Mouse (Mus musculus): ENCODE results near the gene Zfp566.

Zfp566 gene

DNA sequence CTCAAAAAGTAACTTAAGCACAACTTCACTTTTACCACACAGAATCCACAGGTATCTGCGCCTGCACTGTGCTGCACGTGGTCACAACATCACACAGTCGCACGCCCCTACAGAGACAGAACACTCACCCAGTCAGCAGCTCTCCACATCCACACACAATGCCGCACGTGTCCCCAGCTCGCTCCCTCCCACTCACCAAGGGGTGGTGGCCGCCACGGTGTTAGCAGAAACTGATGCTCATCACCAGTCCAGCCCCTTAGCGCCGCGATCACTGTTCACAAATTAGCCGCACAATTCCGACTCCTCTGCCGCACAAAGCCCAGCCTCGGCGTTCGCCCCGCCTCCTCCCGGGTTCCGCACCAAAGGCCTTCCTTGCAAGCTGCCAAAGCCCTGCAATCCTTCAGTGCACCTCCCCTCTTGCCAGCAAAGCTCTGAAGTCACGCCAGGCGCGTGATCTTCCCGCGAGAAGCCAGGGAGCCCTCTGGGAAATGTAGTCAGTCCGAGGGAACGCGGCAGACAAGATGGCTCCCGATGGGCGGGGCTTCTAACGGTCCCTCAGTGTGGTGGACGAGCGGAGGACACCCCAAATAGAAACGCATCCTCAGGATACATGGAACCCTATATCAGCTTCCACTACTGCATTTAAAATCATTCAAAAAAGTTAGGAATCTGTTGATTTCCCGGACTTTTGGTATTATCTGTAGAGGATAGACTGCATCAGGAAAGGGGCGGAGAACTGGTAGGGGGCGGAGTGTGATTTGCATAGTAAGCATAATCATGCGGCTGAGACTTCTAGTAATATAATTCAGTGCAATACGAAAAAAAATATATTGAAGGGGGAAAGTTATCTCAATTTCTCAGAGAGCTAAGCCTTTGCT is at the start of gene Zfp566, which contains the start of gene Gm26920:
Gene Zfp566 (minus strand): TSS at position 436 of the 878 bp plus-strand sequence.
Gene Gm26920 (minus strand): TSS at position 319 of the 878 bp plus-strand sequence.
- WGBS = under 1% methylated on average over 40 of the region's 40 CpGs

GRCm38 (mm10) chr7:30136826-30137225 is 46.5 kb upstream of the Zfp566 start:
- WGBS = 69% methylated on average over 10 of the region's 10 CpGs

DNA sequence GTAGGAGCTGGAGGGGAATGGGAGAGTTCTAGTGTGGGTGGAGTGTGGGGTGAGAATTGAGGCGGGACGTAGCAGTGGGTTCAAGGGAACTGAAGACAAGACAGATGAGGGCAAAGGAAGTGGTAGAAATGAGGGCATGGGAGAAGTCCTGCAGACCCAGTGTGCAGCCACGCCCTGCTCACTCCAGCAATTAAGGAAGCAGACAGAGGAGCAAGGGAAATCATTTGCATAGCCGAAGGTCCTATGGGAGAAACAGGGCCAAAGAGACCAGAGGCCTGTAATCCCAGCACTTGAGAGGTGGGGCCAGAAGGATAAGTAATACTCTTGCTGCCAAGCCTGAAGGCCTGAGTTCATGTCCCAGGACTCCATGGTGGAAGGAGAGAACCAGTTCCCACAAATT is 42.1 kb upstream of the Zfp566 start:
- WGBS = 95% methylated on average over 4 of the region's 4 CpGs

GRCm38 (mm10) chr7:30129900-30130299 is 39.6 kb upstream of the Zfp566 start:
- 93% methylated on average over 8 of the region's 8 CpGs for WGBS

- 1% methylated on average over 15 of the region's 15 CpGs for WGBS
Measured at GRCm38 (mm10) chr7:30122188-30122530, 31.8 kb upstream of the Zfp566 start.

DNA sequence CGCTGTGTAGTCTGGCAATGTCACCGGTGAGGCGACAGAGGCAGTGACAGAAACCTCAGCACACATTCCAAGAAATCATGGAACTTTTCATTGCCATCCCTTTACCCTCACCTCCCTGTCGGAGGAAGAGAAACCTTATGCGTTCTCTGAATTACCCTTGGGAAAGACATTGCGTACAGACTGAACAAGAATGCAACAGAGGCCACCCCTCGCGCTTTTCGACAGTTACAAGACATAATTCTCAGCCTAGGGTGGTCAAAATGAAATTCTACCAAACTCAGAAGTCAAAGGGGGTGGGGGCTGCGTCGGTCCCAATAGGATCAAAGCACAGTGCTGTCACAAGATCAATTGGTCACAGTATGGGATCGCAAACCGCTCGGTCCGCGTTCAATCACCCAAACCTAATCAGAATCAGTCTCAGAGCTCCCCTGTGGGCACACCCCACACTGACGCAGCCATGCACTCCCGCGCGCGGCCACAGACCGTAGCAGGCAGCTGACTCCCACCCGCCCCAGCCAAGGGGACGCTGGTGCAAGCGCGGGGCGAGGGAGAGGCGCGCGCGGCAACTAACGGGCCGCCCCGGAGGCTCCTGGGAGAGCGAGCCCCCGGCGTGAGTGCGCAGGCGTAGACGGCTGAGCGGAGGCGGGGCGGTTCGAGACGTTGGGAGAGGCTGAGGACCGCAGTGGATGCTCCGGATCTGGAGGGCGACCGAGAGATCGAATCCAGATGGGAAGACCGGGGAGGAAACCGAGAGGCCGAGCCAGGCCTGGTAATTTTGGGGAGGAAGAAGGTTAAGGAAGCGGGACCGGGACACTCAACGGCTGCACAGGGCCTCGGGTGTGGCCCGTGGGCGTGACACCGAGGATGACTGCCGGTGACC is 31.2 kb upstream of the Zfp566 start, which contains the start of gene Zfp382:
Gene Zfp382 (plus strand): TSS at position 635 of the 880 bp plus-strand sequence.
- under 1% methylated on average over 61 of the region's 61 CpGs for WGBS

GRCm38 (mm10) chr7:30117935-30118334 is 27.6 kb upstream of the Zfp566 start:
- WGBS = 90% methylated on average over 12 of the region's 12 CpGs

DNA sequence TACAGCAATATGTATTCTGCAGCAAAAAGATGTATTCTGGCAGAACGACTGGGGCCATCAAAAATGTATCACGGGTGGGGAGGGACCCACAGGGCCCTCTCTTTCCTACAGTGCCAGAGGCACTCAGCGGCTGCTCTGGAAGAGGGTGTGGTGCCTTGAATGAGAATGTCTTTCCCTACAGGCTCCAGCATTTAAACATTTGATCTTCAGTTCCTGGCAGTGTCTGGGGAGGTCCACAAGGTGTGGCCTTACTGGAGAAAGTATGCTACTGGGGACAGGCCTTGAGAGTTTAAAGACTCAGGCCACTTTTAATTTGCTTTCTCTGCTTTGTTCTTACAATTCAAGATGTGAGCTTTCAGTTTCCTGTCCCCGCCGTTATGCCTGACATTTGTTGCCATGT is 25.7 kb upstream of the Zfp566 start:
- WGBS = 90% methylated on average over 5 of the region's 5 CpGs

GRCm38 (mm10) chr7:30099297-30099696 is 9.0 kb upstream of the Zfp566 start:
- WGBS = 37% methylated on average over 13 of the region's 13 CpGs

DNA sequence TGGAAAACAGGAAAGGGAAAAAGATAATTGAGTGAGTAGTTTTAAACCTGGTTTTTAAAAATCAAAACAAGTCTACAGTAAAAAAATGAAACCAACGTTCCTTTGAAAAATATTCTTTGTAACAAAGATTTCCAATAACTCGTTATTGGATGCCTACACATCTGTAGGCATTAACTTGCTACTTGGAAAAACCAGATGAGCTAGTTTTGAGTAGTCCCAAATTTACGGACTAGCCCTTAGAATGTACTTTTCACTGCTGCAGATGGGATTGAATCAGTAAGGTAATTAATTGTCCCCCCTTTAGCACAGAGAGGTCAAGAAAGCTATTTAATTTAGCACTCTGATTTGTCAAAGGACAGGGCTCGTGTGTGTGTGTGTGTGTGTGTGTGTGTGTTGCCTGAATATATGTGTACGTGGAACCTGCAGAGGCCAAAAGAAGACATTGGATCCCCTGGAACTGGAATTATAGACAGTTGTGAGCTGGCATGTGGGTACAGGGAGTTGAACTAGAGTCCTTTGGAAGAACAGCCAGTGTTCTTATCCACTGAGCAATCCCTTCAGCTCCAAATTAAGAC is 5.3 kb upstream of the Zfp566 start:
- WGBS = 1% methylated on average over 5 of the region's 5 CpGs

DNA sequence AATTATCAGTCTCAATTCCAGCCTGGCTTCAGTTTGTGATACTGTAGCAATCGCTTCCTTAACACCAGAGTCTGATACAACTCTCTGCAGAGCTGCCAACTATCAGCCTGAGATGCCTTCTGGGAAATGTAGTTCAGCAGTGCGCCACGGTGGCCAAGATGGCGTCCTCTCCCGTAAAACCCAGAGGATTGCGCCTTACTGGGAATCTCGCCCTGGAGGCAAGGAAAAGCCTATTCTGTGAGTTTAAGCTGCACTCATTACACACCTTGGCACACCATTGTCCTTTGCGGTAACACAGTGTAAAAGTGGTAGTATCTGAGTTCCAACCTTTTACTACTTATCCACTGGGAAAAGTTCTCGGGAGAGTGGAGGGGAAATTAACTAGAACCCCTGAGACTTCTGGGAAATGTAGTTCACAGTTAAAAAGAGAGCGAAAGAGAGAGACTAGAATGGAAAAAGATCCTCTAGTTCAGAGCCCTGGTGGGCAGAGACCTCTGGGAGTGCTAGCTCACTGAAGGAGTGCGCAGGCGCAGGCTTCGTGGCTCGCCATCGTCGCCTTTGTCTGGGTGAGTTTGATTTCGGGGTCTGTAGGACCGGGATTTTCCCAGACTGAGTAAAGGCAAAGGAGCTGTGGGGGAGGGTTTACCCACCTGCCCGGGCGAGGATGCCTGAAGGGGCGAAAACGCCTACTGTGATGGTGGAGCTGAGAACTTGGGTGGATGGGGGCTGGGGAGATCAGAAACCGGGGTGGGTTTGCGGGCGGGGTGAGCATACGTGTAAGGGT is 4.5 kb upstream of the Zfp566 start, which contains the start of gene Zfp260:
Gene Zfp260 (plus strand): TSS at position 132 of the 784 bp plus-strand sequence.
- WGBS = under 1% methylated on average over 26 of the region's 26 CpGs

GRCm38 (mm10) chr7:30093918-30094415 is 3.6 kb upstream of the Zfp566 start:
- WGBS = 62% methylated on average over 6 of the region's 6 CpGs

- WGBS = 87% methylated on average over 9 of the region's 9 CpGs
Measured at GRCm38 (mm10) chr7:30092666-30093065, 2.3 kb upstream of the Zfp566 start.

GRCm38 (mm10) chr7:30090970-30091585 is 751 bp upstream of the Zfp566 start:
- WGBS = 7% methylated on average over 9 of the region's 9 CpGs

DNA sequence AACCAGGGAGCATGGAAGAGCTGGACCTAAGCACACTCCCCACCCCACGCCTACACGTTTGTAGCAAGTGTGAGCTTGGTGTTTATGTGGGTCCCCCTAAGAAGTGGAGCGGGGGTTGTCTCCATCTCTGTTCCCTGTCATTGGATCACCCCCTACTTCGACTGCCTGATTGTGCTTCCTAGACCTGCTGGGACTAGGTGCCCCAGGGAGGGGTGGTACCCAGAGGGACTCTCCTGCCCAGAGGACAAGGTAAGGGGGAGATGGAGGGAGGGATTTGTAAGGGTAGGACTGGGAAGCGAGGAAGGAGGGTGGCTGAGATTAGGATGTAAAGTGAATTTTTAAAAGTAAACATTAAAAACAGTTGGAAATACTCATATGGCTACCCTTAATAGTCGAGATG is 922 bp downstream of the Zfp566 start:
- 20% methylated on average over 6 of the region's 6 CpGs for WGBS

DNA sequence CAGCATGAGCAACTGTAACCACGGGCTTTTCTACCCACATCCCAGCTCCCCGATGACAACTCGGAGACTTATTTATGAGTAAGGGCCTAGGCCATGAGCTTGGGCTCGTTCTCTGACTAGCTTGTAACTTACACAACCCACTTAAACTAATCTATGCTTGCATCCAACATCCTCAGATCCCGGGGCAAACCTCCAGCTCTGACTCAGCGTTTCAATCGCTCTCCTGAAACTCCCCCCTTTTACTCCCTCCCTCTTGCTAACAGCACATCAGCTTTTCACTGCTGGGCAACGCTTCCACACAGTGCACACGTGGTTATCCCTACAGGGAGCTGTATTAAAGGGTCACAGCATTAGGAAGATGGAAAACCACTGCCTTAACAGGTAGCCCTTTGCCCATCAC is 3.8 kb downstream of the Zfp566 start:
- 70% methylated on average over 9 of the region's 9 CpGs for WGBS

DNA sequence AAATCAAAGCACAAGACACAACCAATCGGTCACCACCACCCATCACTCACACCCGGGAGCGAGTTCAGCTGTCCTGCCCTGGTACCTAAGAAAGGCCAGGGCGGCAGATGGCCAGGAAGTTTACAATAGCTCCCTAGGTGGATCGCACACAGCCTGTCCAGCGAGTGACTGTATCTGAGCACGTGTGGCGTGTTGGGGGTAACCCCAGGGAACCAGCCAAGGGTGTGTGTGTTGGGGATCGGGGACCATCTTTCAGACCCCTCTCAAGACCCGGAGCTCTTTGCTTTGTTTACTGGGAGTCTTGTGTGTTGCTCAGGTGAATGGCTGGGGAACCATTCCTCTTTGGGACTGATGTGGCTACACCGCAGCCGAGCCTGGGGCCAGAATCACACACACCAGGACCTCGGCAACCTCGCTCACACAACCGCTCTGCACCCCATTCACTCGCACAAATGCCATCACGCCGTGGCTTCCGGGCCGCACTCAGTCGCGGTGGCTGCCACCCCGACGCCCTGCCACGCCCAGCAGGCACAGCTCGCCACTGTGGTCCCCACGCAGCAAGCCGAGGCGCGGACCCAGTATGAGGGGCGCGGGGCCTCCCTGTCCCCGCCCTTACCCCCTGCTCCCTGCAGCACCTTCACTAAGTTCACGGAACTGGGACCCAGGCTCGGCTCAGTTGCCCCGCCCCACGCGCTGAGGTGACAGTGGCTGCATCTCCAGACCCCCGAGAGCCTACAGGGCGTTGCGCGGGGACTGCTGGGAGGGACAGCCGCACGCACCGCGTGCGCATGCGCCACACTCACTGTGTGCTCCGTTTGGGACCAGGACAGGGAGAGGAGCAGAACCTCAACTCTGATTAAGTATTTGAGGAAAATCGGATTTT is 17.9 kb downstream of the Zfp566 start, which contains the start of gene Zfp82:
Gene Zfp82 (minus strand): TSS at position 755 of the 883 bp plus-strand sequence.
- under 1% methylated on average over 50 of the region's 50 CpGs for WGBS

DNA sequence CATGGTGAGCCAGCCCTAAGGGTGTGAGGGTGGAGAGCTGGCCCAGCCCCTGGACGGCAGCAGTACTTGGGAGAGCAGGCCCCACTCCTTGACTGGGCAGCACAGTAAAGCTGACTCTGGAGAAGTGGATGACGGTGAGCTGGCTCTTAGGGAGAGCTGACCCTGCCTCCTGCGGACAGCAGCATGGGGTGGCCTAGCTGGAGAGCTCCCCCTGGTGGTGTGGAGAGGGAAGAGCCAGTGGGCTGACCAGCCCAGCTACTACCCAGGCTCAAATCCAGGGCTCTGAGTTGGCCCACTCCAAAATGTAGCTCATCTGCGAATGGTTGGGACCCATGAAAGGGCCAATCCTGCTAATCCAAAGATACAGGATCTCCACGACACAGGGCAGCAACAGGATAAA is 25.7 kb downstream of the Zfp566 start:
- whole genome bisulfite sequencing = 84% methylated on average over 5 of the region's 5 CpGs

DNA sequence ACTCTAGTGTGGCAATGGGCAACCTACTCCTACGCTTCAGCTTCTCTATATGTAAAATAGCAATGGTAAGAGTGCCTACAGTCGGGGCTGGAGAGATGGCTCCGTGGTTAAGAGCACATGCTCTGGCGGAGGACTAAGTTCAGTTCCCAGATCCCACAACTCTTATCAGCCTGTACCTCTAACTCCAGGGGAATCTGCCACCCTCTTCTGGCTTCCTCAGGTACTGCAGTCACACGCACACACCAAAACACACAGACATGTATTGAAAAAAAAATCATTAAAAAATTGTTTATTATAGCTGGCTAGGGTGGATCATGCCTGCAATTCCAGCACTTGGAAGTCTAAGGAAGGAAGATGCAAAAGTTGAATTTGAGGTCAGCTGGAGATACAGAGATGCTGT is 27.8 kb downstream of the Zfp566 start:
- 91% methylated on average over 5 of the region's 5 CpGs for whole genome bisulfite sequencing
